Mouse (Mus musculus) kidney, adult 2 months (tissue): Measurements from ENCODE around the gene Spocd1.

Source experiments
- CTCF ChIP-seq: fragments of 200-500 bp; conservative IDR thresholded peaks from 2 replicates; pipeline ENCODE4 v1.5.1; 2011; ENCODE audit warnings: low read depth, mild to moderate bottlenecking, control low read depth, low read length, moderate library complexity, mixed read lengths; ENCODE audit not compliant: insufficient read depth, insufficient read length
- POLR2A ChIP-seq: fragments of 200-500 bp; IDR thresholded peaks from one replicate; pipeline ENCODE4 v1.6.1; 2011; ENCODE audit warnings: low read depth, low read length, control low read depth

GRCm38 (mm10) chr4:129912998-129913397, 16.1 kb upstream of the Spocd1 start:
- TF ChIP-seq CTCF (no peak), POLR2A (no peak)
